Mouse (Mus musculus) neural tube, embryonic 13.5 days (tissue): ENCODE results near the gene Zbtb41. TPM values are rescaled to one million over a fixed set of nuclear protein-coding genes. Genes with fewer than 3 reads are reported as not detected.
A peak's percentile ranks its signal among the peaks of the same experiment; 100 is the strongest.
"Not testable (repeated sequence)": the region's sequence is repeated elsewhere in the genome, so short reads cannot be mapped to it uniquely, and the experiment has no call there.

Source experiments
- ATAC-seq: fragments of 200-750 bp; cut with Nextera tagmentation; 2 replicates; pipeline ENCODE4 v1.8.0; 2017; ENCODE audit warnings: low read depth, mild to moderate bottlenecking, moderate TSS enrichment, moderate library complexity
- H3K27ac ChIP-seq: fragments of 300-500 bp; sonication (generic); replicated peaks from 2 replicates; pipeline ENCODE4 v1.5.1; 2015; ENCODE audit warnings: moderate library complexity, mild to moderate bottlenecking, inconsistent platforms
- H3K27me3 ChIP-seq: fragments of 300-500 bp; sonication (generic); 2 replicates; pipeline ENCODE4 v1.6.1; 2015; ENCODE audit warnings: mild to moderate bottlenecking, inconsistent platforms
- H3K36me3 ChIP-seq: fragments of 300-500 bp; sonication (generic); 2 replicates; pipeline ENCODE4 v1.6.1; 2015; ENCODE audit warnings: mild to moderate bottlenecking, inconsistent platforms
- H3K4me1 ChIP-seq: fragments of 300-500 bp; sonication (generic); replicated peaks from 2 replicates; pipeline ENCODE4 v1.6.1; 2015; ENCODE audit warnings: inconsistent platforms
- H3K4me2 ChIP-seq: fragments of 300-500 bp; sonication (generic); 2 replicates; pipeline ENCODE4 v1.6.1; 2015; ENCODE audit warnings: inconsistent platforms, mild to moderate bottlenecking, moderate library complexity
- H3K4me3 ChIP-seq: fragments of 300-500 bp; sonication (generic); 2 replicates; pipeline ENCODE4 v1.5.1; 2015; ENCODE audit warnings: mild to moderate bottlenecking, inconsistent platforms
- H3K9ac ChIP-seq: fragments of 300-500 bp; sonication (generic); 2 replicates; pipeline ENCODE4 v1.6.1; 2015; ENCODE audit warnings: moderate library complexity, mild to moderate bottlenecking, inconsistent platforms
- H3K9me3 ChIP-seq: fragments of 300-500 bp; sonication (generic); 2 replicates; pipeline ENCODE4 v1.6.1; 2016; ENCODE audit warnings: inconsistent platforms
- WGBS: fragments of 180-500 bp; shearing (Covaris S2); methylation state at CpG from one replicate; pipeline ENCODE4 v1.1.7; 2015; 5-methylcytosine and 5-hydroxymethylcytosine counted together
- polyA plus RNA-seq: library from polyadenylated mRNA; unstranded; fragments of >200 nt; fragmentation: Nextera tagmentation; extraction: Ambion mirVana; gene quantifications from 2 replicates; pipeline ENCODE4 v1.2.1, GENCODE M21; 2015

The Zbtb41 gene
- polyA plus RNA-seq: 9.8 and 11.7 TPM in 2 replicates

GRCm38 (mm10) chr1:139421875-139422791 is at the start of gene Zbtb41:
Gene Zbtb41 (plus strand): TSS chr1:139422288.
- Histone ChIP-seq H3K4me1 (peaks cover 44% of the 10 kb centered on the region), H3K27ac (peak within 1 kb of the TSS; percentile 93), H3K4me3 (peak within 1 kb of the TSS; percentile 95), H3K9ac (peak within 1 kb of the TSS; percentile 97), H3K27me3 (no peaks in the 10 kb centered on the region), H3K9me3 (no peaks in the 10 kb centered on the region), H3K4me2 (peak within 1 kb of the TSS; percentile 78), H3K36me3 (0 out of 2 replicates have a peak, but pooled peaks cover 4% of the 10 kb centered on the region)
- peak; percentile 98 for ATAC-seq
- WGBS: under 1% methylated on average over 73 of the region's 88 CpGs

GRCm38 (mm10) chr1:139375900-139376299 is 46.2 kb upstream of the Zbtb41 start:
- Histone ChIP-seq H3K27ac (no peak overlapping the region), H3K9ac (peak overlapping the region; percentile 41; the same call in 1 of the 2 replicates), H3K4me3 (peak overlapping the region; percentile 17), H3K36me3 (no peaks in the 10 kb centered on the region), H3K4me2 (peak overlapping the region; percentile 45), H3K27me3 (no peaks in the 10 kb centered on the region), H3K4me1 (peaks cover 14% of the 10 kb centered on the region), H3K9me3 (no peaks in the 10 kb centered on the region)
- 15% methylated on average over 6 of the region's 6 CpGs for WGBS
- ATAC-seq: no peak

- H3K9ac ChIP-seq: peak within 1 kb of the TSS; percentile 47
- H3K9me3 ChIP-seq: no peaks in the 10 kb centered on the region
- H3K4me1 ChIP-seq: peaks cover 14% of the 10 kb centered on the region
- no peaks in the 10 kb centered on the region for H3K36me3 ChIP-seq
- ATAC-seq: peak; percentile 88
- 4% methylated on average over 5 of the region's 5 CpGs for WGBS
- no peaks in the 10 kb centered on the region for H3K27me3 ChIP-seq
- peak within 1 kb of the TSS; percentile 30 for H3K27ac ChIP-seq
- H3K4me3 ChIP-seq: peak within 1 kb of the TSS; percentile 22
- H3K4me2 ChIP-seq: peak within 1 kb of the TSS; percentile 45
Measured at GRCm38 (mm10) chr1:139376638-139377286, 45.3 kb upstream of the Zbtb41 start, which contains the start of gene Crb1. Gene Crb1 (minus strand): TSS chr1:139377100.

- no peak overlapping the region for H3K9ac ChIP-seq
- H3K27ac ChIP-seq: no peak overlapping the region
- H3K9me3 ChIP-seq: no peaks in the 10 kb centered on the region
- H3K36me3 ChIP-seq: no peaks in the 10 kb centered on the region
- ATAC-seq: peak; percentile 34; the same call in 1 of the 2 replicates
- no peak overlapping the region for H3K4me2 ChIP-seq
- H3K27me3 ChIP-seq: no peaks in the 10 kb centered on the region
- peaks cover 14% of the 10 kb centered on the region for H3K4me1 ChIP-seq
- H3K4me3 ChIP-seq: no peak overlapping the region
- WGBS: 25% methylated on average over 11 of the region's 11 CpGs
Measured at GRCm38 (mm10) chr1:139378861-139379620, 43.0 kb upstream of the Zbtb41 start.

- no peak overlapping the region for H3K4me3 ChIP-seq
- H3K4me1 ChIP-seq: peaks cover 14% of the 10 kb centered on the region
- no peaks in the 10 kb centered on the region for H3K27me3 ChIP-seq
- no peak overlapping the region for H3K27ac ChIP-seq
- no peaks in the 10 kb centered on the region for H3K36me3 ChIP-seq
- no peak for ATAC-seq
- H3K9me3 ChIP-seq: no peaks in the 10 kb centered on the region
- H3K9ac ChIP-seq: no peak overlapping the region
- 32% methylated on average over 4 of the region's 4 CpGs for WGBS
- H3K4me2 ChIP-seq: no peak overlapping the region
Measured at GRCm38 (mm10) chr1:139379621-139379984, 42.5 kb upstream of the Zbtb41 start.

GRCm38 (mm10) chr1:139391747-139392146 is 30.3 kb upstream of the Zbtb41 start:
- Histone ChIP-seq H3K4me2 (no peak overlapping the region), H3K9me3 (no peaks in the 10 kb centered on the region), H3K4me1 (peaks cover 4% of the 10 kb centered on the region; the same call in 1 of the 2 replicates), H3K27ac (no peak overlapping the region), H3K36me3 (no peaks in the 10 kb centered on the region), H3K27me3 (no peaks in the 10 kb centered on the region), H3K9ac (no peak overlapping the region), H3K4me3 (no peak overlapping the region)
- ATAC-seq: peak; percentile 43; the same call in 1 of the 2 replicates
- WGBS: 23% methylated on average over 2 of the region's 2 CpGs

GRCm38 (mm10) chr1:139396589-139396988 is 25.5 kb upstream of the Zbtb41 start:
- no peaks in the 10 kb centered on the region for H3K27me3 ChIP-seq
- WGBS: 49% methylated on average over 1 of the region's 1 CpGs
- H3K9ac ChIP-seq: no peak overlapping the region
- H3K4me2 ChIP-seq: no peak overlapping the region
- no peaks in the 10 kb centered on the region for H3K36me3 ChIP-seq
- ATAC-seq: no peak
- no peak overlapping the region for H3K4me3 ChIP-seq
- no peaks in the 10 kb centered on the region for H3K9me3 ChIP-seq
- peaks cover 3% of the 10 kb centered on the region; the same call in 1 of the 2 replicates for H3K4me1 ChIP-seq
- no peak overlapping the region for H3K27ac ChIP-seq

- Histone ChIP-seq H3K9ac (no peak overlapping the region), H3K36me3 (no peaks in the 10 kb centered on the region), H3K4me1 (no peaks in the 10 kb centered on the region), H3K4me3 (no peak overlapping the region), H3K4me2 (no peak overlapping the region), H3K9me3 (no peaks in the 10 kb centered on the region), H3K27ac (no peak overlapping the region), H3K27me3 (no peaks in the 10 kb centered on the region)
- no peak for ATAC-seq
Measured at GRCm38 (mm10) chr1:139405766-139406165, 16.3 kb upstream of the Zbtb41 start.

GRCm38 (mm10) chr1:139407701-139408100 is 14.4 kb upstream of the Zbtb41 start:
- Histone ChIP-seq H3K9me3 (no peaks in the 10 kb centered on the region), H3K27ac (no peak overlapping the region), H3K36me3 (no peaks in the 10 kb centered on the region), H3K4me1 (no peaks in the 10 kb centered on the region), H3K27me3 (no peaks in the 10 kb centered on the region), H3K4me3 (no peak overlapping the region), H3K9ac (no peak overlapping the region), H3K4me2 (no peak overlapping the region)
- WGBS: 58% methylated on average over 5 of the region's 5 CpGs
- no peak for ATAC-seq

- not testable (repeated sequence) for H3K4me2 ChIP-seq, H3K4me3 ChIP-seq, H3K36me3 ChIP-seq, H3K9me3 ChIP-seq, H3K9ac ChIP-seq, ATAC-seq, H3K4me1 ChIP-seq, H3K27me3 ChIP-seq, H3K27ac ChIP-seq
- WGBS: 90% methylated on average over 2 of the region's 2 CpGs
Measured at GRCm38 (mm10) chr1:139412365-139412764, 9.7 kb upstream of the Zbtb41 start.

- H3K9me3 ChIP-seq: no peaks in the 10 kb centered on the region
- WGBS: 88% methylated on average over 3 of the region's 3 CpGs
- no peaks in the 10 kb centered on the region for H3K4me1 ChIP-seq
- no peak for ATAC-seq
- H3K9ac ChIP-seq: no peak overlapping the region
- no peaks in the 10 kb centered on the region for H3K27me3 ChIP-seq
- H3K27ac ChIP-seq: no peak overlapping the region
- H3K4me3 ChIP-seq: no peak overlapping the region
- H3K36me3 ChIP-seq: no peaks in the 10 kb centered on the region
- no peak overlapping the region for H3K4me2 ChIP-seq
Measured at GRCm38 (mm10) chr1:139413465-139413864, 8.6 kb upstream of the Zbtb41 start.
